Mouse (Mus musculus) brain, adult 10 weeks (tissue): ENCODE measurements around the gene Gp1ba. TPM values are rescaled to one million over a fixed set of nuclear protein-coding genes. Genes with fewer than 3 reads are reported as not detected.

Experiments
- polyA plus RNA-seq: library from polyadenylated mRNA; stranded (reverse); fragments of 350-450 nt; fragmentation: Illumina TruSeq; extraction: RNeasy Lipid Tissue Mini Kit (QIAGEN cat#74804); gene quantifications from one replicate; pipeline ENCODE4 v1.2.3, GENCODE M21; 2015; ENCODE audit warnings: low read depth, low replicate concordance

Gene Gp1ba
- polyA plus RNA-seq: not detected

DNA sequence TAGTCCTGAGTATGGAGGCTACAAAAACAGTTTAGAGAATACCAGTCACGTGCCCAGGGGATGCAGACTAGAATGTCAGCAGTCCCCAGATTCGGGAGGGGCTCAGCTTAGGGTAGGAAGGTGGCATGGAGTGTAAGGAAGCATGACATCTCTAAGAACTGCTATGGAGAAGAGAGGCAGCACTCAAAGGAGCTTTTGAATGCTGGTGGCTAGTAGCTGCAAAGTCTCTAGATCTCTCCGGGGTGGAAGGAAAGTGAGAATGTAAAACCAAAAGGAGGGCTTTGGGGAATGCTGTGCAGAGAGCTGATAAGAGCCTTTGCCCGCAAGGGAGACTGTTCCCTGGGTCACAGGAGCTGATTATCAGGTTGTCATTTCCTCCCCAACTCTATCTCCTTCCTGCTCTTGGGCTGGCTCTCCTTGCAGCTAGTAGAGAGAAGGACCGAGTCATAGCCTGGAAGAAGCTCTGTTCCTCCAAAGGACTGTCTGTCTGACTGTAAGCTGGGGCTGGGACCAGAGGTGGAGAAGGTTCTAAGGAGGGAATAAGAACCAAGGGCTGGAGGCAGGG lies at the start of gene Gp1ba:
Gene Gp1ba (plus strand): TSS at position 409 of the 565 bp plus-strand sequence.

DNA sequence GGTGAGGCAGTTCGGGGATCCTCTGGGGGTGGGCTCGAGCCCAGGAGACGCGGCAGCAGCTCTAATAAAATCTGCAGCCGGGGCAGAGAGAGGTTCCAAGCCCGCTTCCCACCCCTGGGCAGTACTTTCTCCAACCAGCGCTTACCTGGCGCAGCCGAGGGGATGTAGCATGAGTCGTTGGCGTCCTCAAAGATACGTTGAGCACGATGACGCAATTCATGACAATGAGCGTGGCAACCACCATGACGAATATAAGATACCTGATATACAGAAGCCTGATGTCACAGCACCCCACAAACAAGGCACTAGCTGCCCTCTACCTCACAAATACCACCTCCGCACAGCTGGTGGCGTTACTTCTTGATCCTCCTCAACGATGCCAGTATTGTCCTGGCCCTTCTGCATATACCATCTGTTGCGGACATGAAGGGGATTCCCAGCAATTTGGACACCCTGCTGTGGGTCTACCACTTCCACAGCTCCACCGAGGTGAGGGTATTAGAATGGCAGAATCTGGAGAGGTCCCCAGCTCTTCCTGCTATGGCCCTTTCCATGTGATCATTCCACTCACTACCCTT lies 23.3 kb upstream of the Gp1ba start, which contains the start of gene 4930544D05Rik:
Gene 4930544D05Rik (plus strand): TSS at position 333 of the 578 bp plus-strand sequence.

DNA sequence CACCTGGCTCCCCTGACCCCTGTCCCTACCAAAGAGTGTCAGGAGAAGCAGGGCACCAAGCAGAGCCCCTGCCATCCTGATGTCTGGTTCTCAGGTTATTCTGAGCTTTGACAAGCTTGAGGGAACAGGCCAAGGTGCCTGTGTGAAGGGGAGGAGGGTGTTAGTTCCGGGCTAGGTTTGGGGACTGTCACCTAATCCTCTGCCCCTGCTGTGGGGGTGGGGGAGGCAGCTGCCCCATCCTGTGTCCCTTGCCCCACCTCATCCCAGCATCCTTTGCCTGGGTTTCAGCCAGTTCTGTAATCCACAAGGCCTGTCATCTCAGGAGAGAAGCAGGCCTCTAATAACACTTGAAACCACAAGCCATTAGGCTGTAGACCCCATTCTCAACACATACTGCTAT lies 19.8 kb upstream of the Gp1ba start, which contains the start of gene Chrne:
Gene Chrne (minus strand): TSS at position 116 of the 400 bp plus-strand sequence.

DNA sequence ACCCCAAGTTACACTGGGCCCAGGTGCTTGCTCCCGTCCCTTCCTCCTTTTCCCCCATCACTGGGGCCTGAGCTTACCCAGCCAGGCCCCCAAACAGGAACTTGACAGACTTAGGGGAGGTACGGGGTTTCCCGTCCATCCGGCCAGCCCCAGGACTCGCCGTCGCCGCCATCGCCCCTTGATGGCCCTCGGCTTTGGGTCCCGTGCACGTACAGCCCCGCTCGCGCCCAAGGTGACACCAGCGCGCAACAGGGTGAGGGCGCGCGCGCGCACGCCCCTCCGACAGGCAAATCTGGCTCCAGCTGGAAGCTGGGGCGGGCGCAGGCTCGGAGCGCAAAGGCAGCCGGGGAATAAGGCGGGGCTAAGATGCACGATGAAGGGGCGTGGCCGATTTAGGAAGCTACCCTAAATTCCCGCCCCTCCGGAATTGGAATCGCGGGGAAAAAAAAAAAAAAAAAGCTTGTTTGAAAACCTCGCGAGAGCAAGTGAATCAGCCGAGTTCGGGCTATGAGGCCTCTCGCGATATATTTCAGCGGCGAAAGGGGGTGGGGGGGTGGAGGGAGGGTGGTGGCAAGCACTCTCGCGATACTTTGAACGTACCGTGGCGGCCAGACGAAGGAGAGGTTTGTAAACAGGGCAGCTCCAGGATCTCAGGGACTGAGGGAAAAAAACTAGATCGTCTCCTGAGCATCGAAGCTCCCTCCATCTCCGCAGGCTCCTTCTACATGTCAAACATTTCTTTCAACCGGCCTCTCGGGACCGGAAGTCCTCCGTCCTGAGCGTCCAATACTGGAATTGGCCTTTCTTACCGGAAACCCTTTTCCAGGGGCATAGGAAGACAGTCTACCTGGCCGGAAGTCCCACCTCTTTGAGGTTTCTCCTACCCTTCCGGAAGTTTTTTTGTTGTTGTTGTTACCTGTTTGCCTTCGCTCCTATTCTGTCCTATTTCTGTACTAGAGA lies 8.0 kb downstream of the Gp1ba start, which contains the start of the genes Rnf167 and Slc25a11:
Gene Rnf167 (plus strand): TSS at position 545 of the 960 bp plus-strand sequence.
Gene Slc25a11 (minus strand): TSS at position 789 of the 960 bp plus-strand sequence.

DNA sequence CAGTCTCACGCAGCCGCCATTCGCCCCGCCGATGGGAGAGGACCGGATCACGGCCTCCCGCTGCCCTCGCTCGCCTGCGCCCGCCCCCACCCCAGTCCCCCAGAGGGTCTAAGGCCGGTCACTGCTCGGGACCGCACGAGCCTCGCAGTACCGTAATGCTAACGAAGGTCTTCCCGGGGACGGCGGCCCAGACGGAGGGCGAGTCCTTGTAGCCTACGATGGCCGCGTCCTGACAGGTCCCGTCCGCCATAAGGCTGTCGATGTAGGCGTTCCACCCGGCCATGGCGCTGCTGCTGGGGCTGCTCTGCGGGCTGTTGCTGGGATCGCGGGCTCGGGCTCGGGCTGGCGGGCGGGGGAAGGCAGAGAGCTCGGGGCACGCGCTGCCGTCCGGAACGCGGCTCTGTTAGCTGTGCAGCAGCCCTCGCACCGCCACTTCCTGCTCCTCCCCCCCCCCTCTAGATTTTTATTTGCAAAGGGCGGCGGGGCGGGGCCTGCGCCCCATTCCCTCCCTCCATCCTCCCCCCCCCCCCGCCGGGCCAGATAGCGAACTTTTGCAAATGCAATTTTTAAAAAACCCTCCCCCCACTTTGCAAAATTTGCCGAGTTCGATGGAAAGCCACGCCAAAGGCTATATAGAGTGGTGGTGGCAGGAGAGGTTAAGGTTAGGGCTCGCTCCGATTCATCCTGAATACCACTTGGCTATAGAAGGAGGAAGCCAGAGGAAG lies 15.4 kb downstream of the Gp1ba start, which contains the start of gene Pfn1:
Gene Pfn1 (minus strand): TSS at position 447 of the 725 bp plus-strand sequence.

DNA sequence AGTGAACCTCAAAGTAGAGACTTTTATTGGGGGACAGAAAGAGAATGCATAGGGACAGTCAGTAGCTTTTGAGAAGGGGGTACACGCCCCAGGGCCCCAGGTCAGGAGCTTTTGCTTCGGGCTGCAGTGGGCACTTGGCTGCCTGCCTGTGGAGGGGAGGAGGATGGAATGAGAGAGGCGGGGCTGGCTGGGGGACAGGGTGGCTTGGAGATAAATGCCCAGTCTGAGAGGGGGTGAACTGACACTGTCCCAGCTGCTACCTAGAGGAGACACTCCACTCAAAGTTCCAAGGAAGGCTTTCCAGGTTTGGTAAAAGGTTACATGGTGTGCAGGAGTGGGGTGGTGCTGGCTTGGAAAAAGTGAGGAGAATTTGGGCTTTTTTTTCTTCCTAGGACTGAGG lies 18.0 kb downstream of the Gp1ba start, which contains the start of gene Eno3:
Gene Eno3 (plus strand): TSS at position 239 of the 400 bp plus-strand sequence.

DNA sequence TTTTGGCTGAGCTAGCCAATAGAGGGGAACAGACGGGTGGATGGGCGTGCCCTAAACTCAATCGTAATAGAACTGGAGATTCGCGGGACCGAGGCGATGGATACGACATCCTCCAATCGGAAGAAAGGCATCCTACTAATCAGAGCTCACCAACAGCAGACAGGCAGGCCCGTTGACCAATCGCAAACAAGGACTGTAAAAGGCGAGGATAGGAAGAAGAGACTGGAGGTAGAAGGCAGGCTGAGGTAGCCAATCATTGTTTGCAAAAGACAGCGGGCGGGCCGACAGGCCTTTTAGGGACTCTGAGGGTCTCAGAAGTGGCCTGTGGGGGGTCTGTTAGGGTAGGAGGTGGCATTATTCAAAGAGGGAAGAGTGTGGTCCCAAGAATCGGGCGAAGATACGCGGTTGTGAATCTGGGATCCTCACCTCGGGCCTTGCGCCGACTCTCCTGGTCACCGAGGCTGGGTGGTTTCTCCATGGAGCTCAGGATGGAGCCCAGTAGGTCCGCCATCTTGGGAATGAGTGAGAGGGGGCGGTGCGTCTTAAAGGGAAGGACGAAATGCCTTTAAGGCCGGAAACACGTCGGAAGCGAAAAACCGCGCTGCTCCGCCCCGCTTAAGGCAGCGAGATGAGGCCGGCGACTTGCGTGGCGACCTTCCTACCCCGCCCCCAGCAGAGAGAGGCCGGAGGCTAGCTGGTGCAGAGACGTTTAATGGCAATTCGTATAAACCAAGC lies 30.0 kb downstream of the Gp1ba start, which contains the start of gene Spag7:
Gene Spag7 (minus strand): TSS at position 646 of the 735 bp plus-strand sequence.

DNA sequence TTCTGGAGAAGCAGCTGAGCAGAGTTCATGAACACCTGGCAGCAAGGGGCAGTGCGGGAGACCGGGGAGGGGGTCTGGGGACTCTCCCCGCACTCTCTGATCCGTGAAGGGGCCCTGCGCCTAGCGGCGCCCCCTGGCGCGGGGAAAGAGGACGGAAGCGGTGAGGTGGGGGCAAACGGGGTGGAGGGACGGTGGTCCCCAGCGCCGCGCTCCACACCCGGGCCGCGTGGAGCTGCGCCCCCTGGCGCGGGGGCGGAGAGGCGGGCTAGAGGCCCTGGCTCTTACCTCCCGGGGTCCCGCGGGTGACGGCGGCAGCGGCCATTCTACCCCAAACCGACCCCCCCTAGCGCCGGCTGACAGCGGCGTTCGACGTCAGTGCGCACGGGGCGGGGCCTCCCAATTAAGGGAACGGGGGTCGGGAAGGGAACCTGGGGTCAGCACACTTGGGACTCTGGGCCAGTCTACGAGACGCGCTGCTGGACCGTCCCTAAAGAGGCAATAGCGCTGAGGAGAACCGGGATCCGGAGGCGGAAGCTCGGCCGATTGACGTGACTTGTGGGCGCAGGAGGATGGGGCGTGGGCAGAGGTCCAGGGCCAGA lies 48.8 kb downstream of the Gp1ba start, which contains the start of gene Camta2:
Gene Camta2 (minus strand): TSS at position 505 of the 599 bp plus-strand sequence.

Other genes with a start within 250 kb of the Gp1ba start
- 20.3 TPM for gene Pelp1, start 229.1 kb upstream of the Gp1ba start, polyA plus RNA-seq
- gene Arrb2, start 206.5 kb upstream of the Gp1ba start, polyA plus RNA-seq: 79.9 TPM
- 24.0 TPM for gene Med11, start 187.2 kb upstream of the Gp1ba start, polyA plus RNA-seq
- 0.36 TPM for gene Zmynd15, start 179.7 kb upstream of the Gp1ba start, polyA plus RNA-seq
- gene Cxcl16, start 179.1 kb upstream of the Gp1ba start, polyA plus RNA-seq: 2.5 TPM
- 1.5 TPM for gene Tm4sf5, start 133.9 kb upstream of the Gp1ba start, polyA plus RNA-seq
- not detected for gene Vmo1, start 124.5 kb upstream of the Gp1ba start, polyA plus RNA-seq
- gene Gltpd2, start 119.9 kb upstream of the Gp1ba start, polyA plus RNA-seq: not detected
- gene Psmb6, start 113.8 kb upstream of the Gp1ba start, polyA plus RNA-seq: 328 TPM
- not detected for gene Gm40193, start 106.2 kb upstream of the Gp1ba start, polyA plus RNA-seq
- gene Pld2, start 99.1 kb upstream of the Gp1ba start, polyA plus RNA-seq: 15.0 TPM
- 199 TPM for gene Mink1, start 76.2 kb upstream of the Gp1ba start, polyA plus RNA-seq
- gene 4930544D05Rik, start 23.3 kb upstream of the Gp1ba start, polyA plus RNA-seq: not detected
- gene Chrne, start 19.9 kb upstream of the Gp1ba start, polyA plus RNA-seq: not detected
- gene Rnf167, start 8.1 kb downstream of the Gp1ba start, polyA plus RNA-seq: 88.6 TPM
- 157 TPM for gene Slc25a11, start 8.4 kb downstream of the Gp1ba start, polyA plus RNA-seq
- 242 TPM for gene Pfn1, start 15.5 kb downstream of the Gp1ba start, polyA plus RNA-seq
- 11.5 TPM for gene Eno3, start 18.1 kb downstream of the Gp1ba start, polyA plus RNA-seq
- 82.8 TPM for gene Spag7, start 30.3 kb downstream of the Gp1ba start, polyA plus RNA-seq
- gene Camta2, start 49.0 kb downstream of the Gp1ba start, polyA plus RNA-seq: 127 TPM
- gene Inca1, start 61.0 kb downstream of the Gp1ba start, polyA plus RNA-seq: 2.6 TPM
- gene Kif1c, start 61.4 kb downstream of the Gp1ba start, polyA plus RNA-seq: 51.5 TPM
- gene Zfp3, start 125.1 kb downstream of the Gp1ba start, polyA plus RNA-seq: 16.0 TPM
- gene Scimp, start 173.5 kb downstream of the Gp1ba start, polyA plus RNA-seq: not detected
- gene Rabep1, start 205.7 kb downstream of the Gp1ba start, polyA plus RNA-seq: 62.1 TPM